Mouse (Mus musculus) bone marrow macrophage, adult 2 months (primary cell): ENCODE results near the gene Plac8.

ENCODE experiments used
- CTCF ChIP-seq: IDR thresholded peaks from 2 replicates; pipeline ENCODE4 v1.5.1; 2012; ENCODE audit warnings: low read depth, mild to moderate bottlenecking, low read length, moderate library complexity
- POLR2A ChIP-seq: IDR thresholded peaks from 2 replicates; pipeline ENCODE4 v1.6.1; 2012; ENCODE audit warnings: mild to moderate bottlenecking, low read depth, low read length, borderline replicate concordance

DNA sequence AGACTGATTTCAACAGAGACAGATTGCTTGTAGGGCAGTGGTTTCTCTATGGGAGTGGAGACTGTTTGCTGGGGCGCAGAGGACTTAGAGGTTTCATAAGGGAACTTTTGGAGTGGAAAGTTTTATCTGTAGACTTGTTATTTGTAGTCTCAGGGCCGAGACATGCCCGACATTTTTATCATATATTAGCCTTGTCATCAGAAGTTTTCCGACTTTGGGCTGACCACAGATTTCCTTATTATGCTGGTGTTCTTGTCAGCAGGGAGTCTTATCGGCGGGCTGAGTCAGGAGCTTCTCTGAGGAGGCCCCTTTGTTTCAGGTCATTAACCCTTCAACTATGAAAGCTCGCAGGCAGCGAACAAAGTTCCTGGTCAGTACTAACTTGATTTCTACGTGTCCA is 35.8 kb upstream of the Plac8 start:
- TF ChIP-seq POLR2A = no peak
- TF ChIP-seq CTCF = no peak
